Mouse (Mus musculus) embryonic facial prominence, embryonic 13.5 days (tissue): ENCODE measurements around the gene Xab2. TPM values are rescaled to one million over a fixed set of nuclear protein-coding genes. Genes with fewer than 3 reads are reported as not detected.
"Not testable (repeated sequence)": the region's sequence is repeated elsewhere in the genome, so short reads cannot be mapped to it uniquely, and the experiment has no call there.

Experiments used
- ATAC-seq: fragments of 200-750 bp; cut with Nextera tagmentation; 2 replicates; pipeline ENCODE4 v1.8.0; 2017; ENCODE audit warnings: low read depth; ENCODE audit not compliant: insufficient number of reproducible peaks, insufficient read depth, low FRiP score, low TSS enrichment
- H3K27ac ChIP-seq: fragments of 300-500 bp; sonication (generic); 2 replicates; pipeline ENCODE4 v1.5.1; 2015; ENCODE audit warnings: moderate library complexity, mild to moderate bottlenecking, inconsistent platforms
- H3K27me3 ChIP-seq: fragments of 300-500 bp; sonication (generic); 2 replicates; pipeline ENCODE4 v1.6.1; 2015; ENCODE audit warnings: mild to moderate bottlenecking, inconsistent platforms
- H3K36me3 ChIP-seq: fragments of 300-500 bp; sonication (generic); 2 replicates; pipeline ENCODE4 v1.6.1; 2015; ENCODE audit warnings: mild to moderate bottlenecking, inconsistent platforms
- H3K4me1 ChIP-seq: fragments of 300-500 bp; sonication (generic); 2 replicates; pipeline ENCODE4 v1.6.1; 2015; ENCODE audit warnings: inconsistent platforms
- H3K4me2 ChIP-seq: fragments of 300-500 bp; sonication (generic); 2 replicates; pipeline ENCODE4 v1.6.1; 2015; ENCODE audit warnings: moderate library complexity, mild to moderate bottlenecking, inconsistent platforms
- H3K4me3 ChIP-seq: fragments of 300-500 bp; sonication (generic); 2 replicates; pipeline ENCODE4 v1.5.1; 2015; ENCODE audit warnings: mild to moderate bottlenecking, inconsistent platforms
- H3K9ac ChIP-seq: fragments of 300-500 bp; sonication (generic); 2 replicates; pipeline ENCODE4 v1.6.1; 2015; ENCODE audit warnings: mild to moderate bottlenecking, inconsistent platforms
- H3K9me3 ChIP-seq: fragments of 300-500 bp; sonication (generic); 2 replicates; pipeline ENCODE4 v1.6.1; 2016; ENCODE audit warnings: inconsistent platforms
- WGBS: fragments of 180-500 bp; shearing (Covaris S2); methylation state at CpG from one replicate; pipeline ENCODE4 v1.1.7; 2015; ENCODE audit warnings: mixed read lengths; 5-methylcytosine and 5-hydroxymethylcytosine counted together
- polyA plus RNA-seq: library from polyadenylated mRNA; unstranded; fragments of >200 nt; fragmentation: Nextera tagmentation; extraction: Ambion mirVana; gene quantifications from 2 replicates; pipeline ENCODE4 v1.2.1, GENCODE M21; 2015

The Xab2 gene
- polyA plus RNA-seq, 1 experiment from 2014 or later = 59.2 TPM

DNA sequence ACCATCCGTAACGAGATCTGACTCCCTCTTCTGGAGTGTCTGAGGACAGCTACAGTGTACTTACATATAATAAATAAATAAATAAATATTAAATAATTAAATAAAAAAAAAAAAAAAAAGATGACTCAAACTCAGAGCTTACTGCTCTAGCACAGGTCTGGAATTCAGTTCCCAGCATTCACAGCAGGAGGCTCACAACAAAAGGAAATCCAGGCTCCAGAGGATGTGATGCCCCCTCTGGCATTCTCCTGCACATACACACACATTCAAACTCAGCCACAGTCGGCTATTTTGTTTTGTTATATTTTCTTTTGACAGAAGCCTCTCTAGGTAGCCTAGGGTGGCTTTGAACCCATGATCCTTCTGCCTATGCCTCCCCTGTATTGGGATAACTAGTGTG is 39.2 kb downstream of the Xab2 start:
- H3K36me3 ChIP-seq, H3K4me1 ChIP-seq, H3K27ac ChIP-seq, H3K27me3 ChIP-seq, H3K9me3 ChIP-seq, H3K9ac ChIP-seq, H3K4me2 ChIP-seq, H3K4me3 ChIP-seq, ATAC-seq: not testable (repeated sequence)
- WGBS = 87% methylated on average over 3 of the region's 3 CpGs

DNA sequence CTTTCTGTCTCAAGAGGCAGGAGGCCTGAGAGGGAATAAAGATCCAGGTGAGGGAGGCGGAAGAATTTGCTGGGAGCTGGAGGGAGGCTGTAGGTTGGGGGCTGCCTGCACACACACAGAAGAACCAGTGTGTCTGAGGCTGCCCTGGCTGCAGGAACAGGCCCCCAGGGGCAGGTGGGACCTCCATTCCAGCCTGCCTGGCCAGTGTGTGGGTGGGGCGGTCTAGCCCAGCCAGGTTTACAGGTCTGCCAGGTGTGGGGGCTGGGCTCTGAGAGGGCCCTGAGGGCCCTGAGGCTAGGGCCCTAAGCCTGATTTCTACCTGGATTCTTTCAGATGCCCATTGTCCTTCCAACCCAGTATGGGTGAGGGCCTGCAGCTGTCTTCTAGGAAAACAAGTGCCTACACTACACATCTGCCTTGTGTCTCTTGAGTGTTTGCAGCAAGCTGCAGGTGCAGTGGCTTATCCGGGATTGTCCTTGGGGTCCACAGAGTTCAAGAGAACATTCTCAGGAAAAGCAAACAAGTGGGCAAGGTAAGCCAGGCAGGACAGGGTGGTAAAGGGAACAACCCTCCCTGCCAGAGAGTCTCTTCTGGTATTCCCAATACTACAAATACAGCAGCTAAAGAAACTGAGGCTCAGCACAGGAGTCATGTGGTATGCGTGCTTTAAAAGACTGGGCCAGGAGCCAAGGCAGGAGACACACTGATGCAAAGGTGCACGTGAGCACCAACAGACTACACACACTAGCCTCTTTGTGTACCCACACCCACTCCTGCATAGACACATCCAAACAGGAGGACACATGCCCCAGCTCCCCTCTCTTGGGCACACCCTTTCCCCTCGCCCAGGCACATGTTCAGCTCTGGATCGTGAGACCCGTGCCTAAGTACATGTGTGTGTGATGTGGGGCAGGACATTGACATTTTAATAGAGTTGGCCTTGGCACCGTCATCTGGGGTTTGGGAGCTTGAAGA is 41.4 kb downstream of the Xab2 start:
- peak overlapping the region; percentile 33; the same call in 1 of the 2 replicates for H3K27ac ChIP-seq
- no peak overlapping the region for H3K9ac ChIP-seq
- no peaks in the 10 kb centered on the region for H3K27me3 ChIP-seq
- no peaks in the 10 kb centered on the region for H3K36me3 ChIP-seq
- 60% methylated on average over 9 of the region's 9 CpGs for WGBS
- no peaks in the 10 kb centered on the region for H3K9me3 ChIP-seq
- H3K4me2 ChIP-seq = no peak overlapping the region
- H3K4me3 ChIP-seq = no peak overlapping the region
- peak; percentile 33; the same call in 1 of the 2 replicates for ATAC-seq
- H3K4me1 ChIP-seq = no peaks in the 10 kb centered on the region; the same call in 1 of the 2 replicates

DNA sequence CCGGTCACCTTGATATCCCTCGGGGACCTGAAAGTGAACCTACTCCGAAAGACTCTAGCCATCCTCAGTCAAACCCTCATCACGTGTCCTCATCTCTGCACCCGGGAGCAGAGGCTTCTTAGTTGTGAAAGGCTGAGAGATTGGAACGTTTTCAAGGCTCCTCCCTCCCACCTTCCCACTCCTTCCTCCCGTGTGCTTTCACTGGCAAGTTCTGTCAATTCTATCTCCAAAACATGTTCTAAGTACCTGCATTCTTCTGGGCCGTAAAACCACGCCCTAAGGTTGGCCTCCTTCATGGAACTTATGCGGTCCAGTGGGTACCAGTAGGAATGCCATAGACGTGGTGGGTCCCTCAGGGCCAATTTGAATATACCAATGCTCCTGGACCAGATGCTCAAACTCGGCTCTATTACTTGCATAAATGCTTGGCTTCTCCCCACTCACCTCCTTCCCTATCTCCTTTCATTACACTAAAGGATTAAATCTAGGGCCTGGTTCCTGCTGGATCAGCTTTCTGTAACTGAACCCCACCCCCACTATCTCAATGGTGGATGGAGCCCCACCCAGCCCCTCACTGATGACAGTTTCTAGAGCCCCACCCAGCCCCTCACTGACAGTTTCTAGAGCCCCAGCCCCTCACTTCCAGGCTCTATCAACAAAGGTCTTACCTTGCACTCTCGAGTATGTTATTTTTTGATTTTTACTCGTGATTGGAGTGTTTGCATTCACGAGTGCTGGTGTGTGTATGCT is 44.7 kb downstream of the Xab2 start:
- Histone ChIP-seq H3K9me3 (no peaks in the 10 kb centered on the region), H3K4me2 (no peak overlapping the region), H3K4me3 (no peak overlapping the region), H3K4me1 (no peaks in the 10 kb centered on the region; the same call in 1 of the 2 replicates), H3K9ac (no peak overlapping the region), H3K27me3 (no peaks in the 10 kb centered on the region), H3K36me3 (no peaks in the 10 kb centered on the region), H3K27ac (no peak overlapping the region)
- WGBS = 70% methylated on average over 15 of the region's 15 CpGs
- no peak for ATAC-seq

DNA sequence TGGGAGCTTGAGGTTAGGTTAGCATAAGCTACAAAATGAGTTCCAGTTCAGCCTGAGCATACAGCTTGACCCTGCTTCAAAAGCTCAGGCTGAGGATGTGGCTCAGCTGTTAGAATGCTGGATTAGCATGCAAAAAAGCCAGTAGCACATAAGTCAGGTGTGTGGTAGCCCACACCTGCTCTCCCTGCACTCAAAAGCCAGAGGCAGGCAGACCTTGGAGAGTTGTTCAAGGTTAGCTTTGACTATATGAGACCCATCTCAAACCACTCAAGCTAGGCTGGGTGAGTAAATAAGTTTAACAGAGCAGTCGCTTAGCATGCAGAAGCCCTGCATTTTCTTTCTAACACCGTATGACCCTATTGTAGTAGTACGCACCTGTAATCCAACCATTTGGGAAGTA is 46.6 kb downstream of the Xab2 start:
- H3K4me3 ChIP-seq = no peak overlapping the region
- ATAC-seq = no peak
- H3K36me3 ChIP-seq = no peaks in the 10 kb centered on the region
- H3K4me1 ChIP-seq = no peaks in the 10 kb centered on the region; the same call in 1 of the 2 replicates
- WGBS = 87% methylated on average over 3 of the region's 3 CpGs
- no peak overlapping the region for H3K27ac ChIP-seq
- no peaks in the 10 kb centered on the region for H3K9me3 ChIP-seq
- H3K9ac ChIP-seq = no peak overlapping the region
- no peaks in the 10 kb centered on the region for H3K27me3 ChIP-seq
- no peak overlapping the region for H3K4me2 ChIP-seq

DNA sequence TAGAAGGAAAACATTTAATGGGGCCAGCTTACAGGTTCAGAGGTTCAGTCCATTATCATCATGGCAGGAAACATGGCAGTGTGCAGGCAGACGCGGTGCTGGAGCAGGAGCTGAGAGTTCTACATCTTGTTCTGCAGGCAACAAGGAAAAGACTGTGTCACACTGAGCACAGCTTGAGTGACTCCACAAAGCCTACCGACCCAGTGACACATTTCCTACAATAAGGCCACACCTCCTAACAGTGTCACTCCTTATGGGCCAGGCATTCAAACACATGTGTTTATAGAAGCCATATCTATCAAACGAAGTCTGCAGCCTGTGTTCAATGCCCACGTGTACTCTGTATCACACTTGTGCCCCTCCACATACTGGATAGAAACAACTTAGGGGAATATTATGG is 51.3 kb downstream of the Xab2 start:
- no peak for ATAC-seq
- no peak overlapping the region for H3K4me2 ChIP-seq

DNA sequence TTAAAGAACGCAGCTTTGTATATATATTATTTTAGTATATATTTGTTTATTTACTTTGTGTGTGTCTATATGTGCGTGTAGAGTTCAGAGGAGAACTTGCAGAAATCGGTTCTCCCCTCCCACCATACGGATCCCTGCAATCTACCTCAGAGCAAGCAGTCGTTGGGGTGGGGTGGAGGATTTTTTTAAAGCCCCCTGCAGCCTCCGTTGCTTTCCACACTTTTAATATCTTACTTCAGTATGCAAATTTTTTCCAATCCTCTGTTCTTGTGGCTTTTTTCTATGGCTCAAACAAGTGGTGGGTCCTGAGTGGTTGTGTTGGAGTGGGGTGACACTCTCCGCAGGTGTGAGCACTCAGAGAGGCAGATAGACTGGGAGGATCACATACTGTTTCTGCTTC is 52.7 kb downstream of the Xab2 start:
- no peak overlapping the region for H3K9ac ChIP-seq
- 8% methylated on average over 7 of the region's 7 CpGs for WGBS
- no peaks in the 10 kb centered on the region for H3K9me3 ChIP-seq

More for the DNA sequence above, 51.3 kb downstream of the Xab2 start:
- WGBS = 94% methylated on average over 5 of the region's 5 CpGs
- Histone ChIP-seq H3K9me3 (no peaks in the 10 kb centered on the region), H3K36me3 (no peaks in the 10 kb centered on the region), H3K4me3 (no peak overlapping the region), H3K9ac (no peak overlapping the region), H3K27me3 (no peaks in the 10 kb centered on the region), H3K27ac (no peak overlapping the region), H3K4me1 (peaks cover 3% of the 10 kb centered on the region; the same call in 1 of the 2 replicates)

DNA sequence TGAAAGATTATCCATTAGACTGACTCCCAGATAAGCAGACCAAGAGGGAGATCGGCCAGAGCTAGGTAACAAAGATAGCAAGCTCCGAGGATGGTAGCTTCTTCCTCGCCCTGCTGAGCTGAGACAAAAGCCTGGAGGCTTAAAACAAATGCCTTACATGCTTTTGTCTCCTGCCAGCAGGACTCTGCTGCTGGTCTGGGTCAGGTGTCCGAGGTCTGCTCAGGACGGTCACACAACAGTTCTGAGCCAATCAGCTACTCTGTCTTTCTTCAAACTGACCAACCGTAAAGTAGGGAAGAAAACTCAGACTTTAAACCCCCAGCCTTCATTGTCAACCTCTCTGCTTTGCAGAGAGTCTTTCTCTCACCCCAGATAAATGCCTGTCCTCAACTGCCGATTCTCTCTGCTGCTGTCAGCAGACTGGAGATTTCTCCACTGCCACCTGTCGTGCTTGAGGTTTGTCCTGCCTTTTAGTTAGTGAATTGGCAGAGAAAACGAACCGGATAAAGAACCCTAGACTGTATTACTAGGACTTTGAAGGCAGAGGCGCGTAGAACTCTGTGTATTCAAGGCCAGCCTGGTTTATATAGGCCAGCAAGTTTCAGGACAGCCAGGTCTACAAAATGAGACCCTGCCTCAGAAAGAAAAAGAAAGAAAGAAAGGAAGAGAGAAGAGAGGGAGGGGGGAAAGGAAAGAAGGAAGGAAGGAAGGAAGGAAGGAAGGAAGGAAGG is 53.3 kb downstream of the Xab2 start, which contains the start of gene C330021F23Rik:
TSS of gene C330021F23Rik (plus strand) at position 350 of the 731 bp plus-strand sequence.
- Histone ChIP-seq H3K36me3 (no peaks in the 10 kb centered on the region), H3K4me3 (no peak within 1 kb of the TSS), H3K9me3 (no peaks in the 10 kb centered on the region), H3K27me3 (no peaks in the 10 kb centered on the region), H3K9ac (peak within 1 kb of the TSS; percentile 37; the same call in 1 of the 2 replicates), H3K4me1 (peaks cover 3% of the 10 kb centered on the region; the same call in 1 of the 2 replicates), H3K27ac (no peak within 1 kb of the TSS), H3K4me2 (peak within 1 kb of the TSS; percentile 32)
- WGBS = 3% methylated on average over 12 of the region's 12 CpGs
- ATAC-seq = no peak

More for the DNA sequence above, 52.7 kb downstream of the Xab2 start:
- Histone ChIP-seq H3K27me3 (no peaks in the 10 kb centered on the region), H3K4me1 (peaks cover 3% of the 10 kb centered on the region; the same call in 1 of the 2 replicates), H3K36me3 (no peaks in the 10 kb centered on the region), H3K27ac (no peak overlapping the region), H3K4me2 (peak overlapping the region; percentile 32; the same call in 1 of the 2 replicates), H3K4me3 (no peak overlapping the region)
- ATAC-seq = no peak

Other genes starting within 250 kb of the Xab2 start
- gene Arhgef18, start 228.3 kb downstream of the Xab2 start, polyA plus RNA-seq = 10.3 and 11.2 TPM in 2 replicates
- gene Pex11g, start 153.6 kb downstream of the Xab2 start, polyA plus RNA-seq = 4.5 and 5.2 TPM in 2 replicates
- 0.18 TPM in 1 of 2 replicates, not detected in the other for gene Tex45, start 150.5 kb downstream of the Xab2 start, polyA plus RNA-seq
- 52.0 and 53.9 TPM in 2 replicates for gene Zfp358, start 128.2 kb downstream of the Xab2 start, polyA plus RNA-seq
- gene Mcoln1, start 120.9 kb downstream of the Xab2 start, polyA plus RNA-seq = 58.3 and 59.9 TPM in 2 replicates
- 26.5 and 31.0 TPM in 2 replicates for gene Pnpla6, start 105.9 kb downstream of the Xab2 start, polyA plus RNA-seq
- gene C330021F23Rik, start 53.3 kb downstream of the Xab2 start, polyA plus RNA-seq = 0.48 and 0.76 TPM in 2 replicates
- 8.1 and 9.0 TPM in 2 replicates for gene Camsap3, start 34.0 kb downstream of the Xab2 start, polyA plus RNA-seq
- gene Pet100, start 232 bp upstream of the Xab2 start, polyA plus RNA-seq = 100 and 112 TPM in 2 replicates
- 0.56 and 0.72 TPM in 2 replicates for gene Pcp2, start 4.2 kb upstream of the Xab2 start, polyA plus RNA-seq
- gene Stxbp2, start 9.6 kb upstream of the Xab2 start, polyA plus RNA-seq = 35.8 and 39.3 TPM in 2 replicates
- gene Retn, start 34.5 kb upstream of the Xab2 start, polyA plus RNA-seq = not detected in 2 replicates
- 0.27 and 0.40 TPM in 2 replicates for gene Mcemp1, start 44.4 kb upstream of the Xab2 start, polyA plus RNA-seq
- gene Fcor, start 51.0 kb upstream of the Xab2 start, polyA plus RNA-seq = 13.3 and 18.2 TPM in 2 replicates
- gene Trappc5, start 55.0 kb upstream of the Xab2 start, polyA plus RNA-seq = 42.0 and 43.0 TPM in 2 replicates
- gene Fcer2a, start 72.9 kb upstream of the Xab2 start, polyA plus RNA-seq = 0.27 and 0.37 TPM in 2 replicates
- gene Clec4g, start 99.3 kb upstream of the Xab2 start, polyA plus RNA-seq = 0.17 and 0.21 TPM in 2 replicates
- gene Cd209a, start 127.7 kb upstream of the Xab2 start, polyA plus RNA-seq = 0.22 TPM in 1 of 2 replicates, not detected in the other
- not detected in 2 replicates for gene Cd209e, start 233.0 kb upstream of the Xab2 start, polyA plus RNA-seq